Mouse (Mus musculus) cerebellum, adult 2 months (tissue): ENCODE results near the gene Zbtb24. TPM values are rescaled to one million over a fixed set of nuclear protein-coding genes. Genes with fewer than 3 reads are reported as not detected.

Source experiments
- DNase-seq, 2 experiments: peaks; one replicate each; pipeline ENCODE4 v3.0.0; 2021
- H3K27ac ChIP-seq: fragments of 200-500 bp; 2 replicates; pipeline ENCODE4 v1.5.1; 2012; ENCODE audit warnings: low read length, control low read depth, inconsistent platforms; ENCODE audit not compliant: insufficient read depth
- H3K27me3 ChIP-seq: fragments of 200-500 bp; 2 replicates; pipeline ENCODE4 v1.6.1; 2012; ENCODE audit warnings: inconsistent platforms, mild to moderate bottlenecking, low read length, moderate library complexity; ENCODE audit not compliant: control insufficient read depth, insufficient read depth
- H3K4me1 ChIP-seq: fragments of 200-500 bp; 2 replicates; pipeline ENCODE4 v1.6.1; 2011; ENCODE audit warnings: low read length; ENCODE audit not compliant: control insufficient read depth, insufficient read depth
- H3K4me3 ChIP-seq: fragments of 200-500 bp; replicated peaks from 2 replicates; pipeline ENCODE3; 2011; ENCODE audit warnings: mild to moderate bottlenecking, low read depth, low read length, control low read depth; ENCODE audit not compliant: insufficient read depth
- CTCF ChIP-seq: fragments of 200-500 bp; IDR thresholded peaks from 2 replicates; pipeline ENCODE4 v1.5.1; 2011; ENCODE audit warnings: low read depth, mild to moderate bottlenecking, control low read depth, low read length, moderate library complexity, borderline replicate concordance; ENCODE audit not compliant: insufficient read depth
- POLR2A ChIP-seq: fragments of 200-500 bp; IDR thresholded peaks from 2 replicates; pipeline ENCODE4 v1.6.1; 2011; ENCODE audit warnings: low read length, control low read depth, borderline replicate concordance; ENCODE audit not compliant: insufficient read depth
- WGBS: fragments of 180-500 bp; shearing (Covaris S2); methylation state at CpG from one replicate; pipeline ENCODE4 v1.1.7; 2018; 5-methylcytosine and 5-hydroxymethylcytosine counted together
- polyA plus RNA-seq: library from polyadenylated mRNA; depleted of rRNA; stranded (reverse); fragments of >200 nt; gene quantifications from 2 replicates; pipeline ENCODE4 v1.2.3, GENCODE M21; 2012

Zbtb24 gene
- polyA plus RNA-seq, 1 experiment = 19.2 TPM

GRCm38 (mm10) chr10:41420496-41421200, 29.5 kb upstream of the Zbtb24 start:
- TF ChIP-seq POLR2A = no peak
- no peak for TF ChIP-seq CTCF
- H3K27ac ChIP-seq = no peak overlapping the region
- H3K4me3 ChIP-seq = no peak overlapping the region
- no peaks in the 10 kb centered on the region for H3K4me1 ChIP-seq
- no peaks in the 10 kb centered on the region for H3K27me3 ChIP-seq
- WGBS = 78% methylated on average over 9 of the region's 9 CpGs
- no peak for DNase-seq

GRCm38 (mm10) chr10:41423681-41424080, 26.5 kb upstream of the Zbtb24 start:
- 89% methylated on average over 2 of the region's 2 CpGs for WGBS
- no peak for TF ChIP-seq POLR2A
- TF ChIP-seq CTCF = no peak
- no peak for DNase-seq
- no peak overlapping the region for H3K4me3 ChIP-seq
- H3K4me1 ChIP-seq = no peaks in the 10 kb centered on the region
- no peak overlapping the region for H3K27ac ChIP-seq
- H3K27me3 ChIP-seq = no peaks in the 10 kb centered on the region

- 68% methylated on average over 6 of the region's 6 CpGs for WGBS
- Histone ChIP-seq H3K4me3 (no peak overlapping the region), H3K27ac (no peak overlapping the region), H3K27me3 (no peaks in the 10 kb centered on the region), H3K4me1 (no peaks in the 10 kb centered on the region)
- TF ChIP-seq CTCF (no peak), POLR2A (no peak)
- DNase-seq = no peak
Observed at GRCm38 (mm10) chr10:41426368-41426767, 23.8 kb upstream of the Zbtb24 start.

- TF ChIP-seq POLR2A = no peak
- TF ChIP-seq CTCF = peak; percentile 49; the same call in 1 of the 2 replicates
- peak; percentile 55 to 57 for DNase-seq
- H3K4me3 ChIP-seq = no peak overlapping the region
- 32% methylated on average over 4 of the region's 4 CpGs for WGBS
- no peak overlapping the region for H3K27ac ChIP-seq
- no peaks in the 10 kb centered on the region for H3K4me1 ChIP-seq
- H3K27me3 ChIP-seq = no peaks in the 10 kb centered on the region
Observed at GRCm38 (mm10) chr10:41434624-41435023, 15.6 kb upstream of the Zbtb24 start.

GRCm38 (mm10) chr10:41435141-41435540, 15.0 kb upstream of the Zbtb24 start:
- H3K27me3 ChIP-seq = no peaks in the 10 kb centered on the region
- no peak for DNase-seq
- H3K4me3 ChIP-seq = no peak overlapping the region
- TF ChIP-seq CTCF (no peak), POLR2A (no peak)
- no peaks in the 10 kb centered on the region for H3K4me1 ChIP-seq
- no peak overlapping the region for H3K27ac ChIP-seq
- 67% methylated on average over 3 of the region's 3 CpGs for WGBS

GRCm38 (mm10) chr10:41448216-41448615, 2.0 kb upstream of the Zbtb24 start:
- Histone ChIP-seq H3K4me1 (peaks cover 5% of the 10 kb centered on the region), H3K4me3 (no peak overlapping the region), H3K27me3 (no peaks in the 10 kb centered on the region), H3K27ac (no peak overlapping the region)
- TF ChIP-seq POLR2A = no peak
- TF ChIP-seq CTCF = no peak
- DNase-seq = no peak
- 89% methylated on average over 1 of the region's 1 CpGs for WGBS

- Histone ChIP-seq H3K27ac (peak overlapping the region; percentile 37; the same call in 1 of the 2 replicates), H3K4me1 (peaks cover 5% of the 10 kb centered on the region), H3K4me3 (peak overlapping the region; percentile 86), H3K27me3 (no peaks in the 10 kb centered on the region)
- DNase-seq = peak in 1 of 2 experiments; percentile 60
- TF ChIP-seq CTCF (no peak), POLR2A (no peak)
- WGBS = 6% methylated on average over 14 of the region's 14 CpGs
Observed at GRCm38 (mm10) chr10:41449684-41450083, 499 bp upstream of the Zbtb24 start.
